Mouse (Mus musculus) liver, embryonic 16.5 days (tissue): Measurements from ENCODE around the gene Unc93b1. TPM values are rescaled to one million over a fixed set of nuclear protein-coding genes. Genes with fewer than 3 reads are reported as not detected.

Source experiments
- ATAC-seq: fragments of 200-750 bp; cut with Nextera tagmentation; 2 replicates; pipeline ENCODE4 v1.8.0; 2017; ENCODE audit warnings: low read depth, mild to moderate bottlenecking, moderate number of reproducible peaks, moderate library complexity
- H3K27ac ChIP-seq: fragments of 300-500 bp; sonication (generic); 2 replicates; pipeline ENCODE4 v1.5.1; 2014; ENCODE audit warnings: mild to moderate bottlenecking, low read length
- H3K27me3 ChIP-seq: fragments of 300-500 bp; sonication (generic); 2 replicates; pipeline ENCODE4 v1.6.1; 2014; ENCODE audit warnings: low read depth, low read length, mixed read lengths; ENCODE audit not compliant: control insufficient read depth, insufficient read depth
- H3K36me3 ChIP-seq: fragments of 300-500 bp; sonication (generic); 2 replicates; pipeline ENCODE4 v1.6.1; 2014; ENCODE audit warnings: mild to moderate bottlenecking; ENCODE audit not compliant: control insufficient read depth, insufficient read depth
- H3K4me1 ChIP-seq: fragments of 300-500 bp; sonication (generic); 2 replicates; pipeline ENCODE4 v1.6.1; 2014; ENCODE audit warnings: low read depth, low read length, mixed read lengths; ENCODE audit not compliant: control insufficient read depth
- H3K4me2 ChIP-seq: fragments of 300-500 bp; sonication (generic); 2 replicates; pipeline ENCODE4 v1.6.1; 2014; ENCODE audit warnings: low read depth, low read length, mixed read lengths
- H3K4me3 ChIP-seq: fragments of 300-500 bp; sonication (generic); 2 replicates; pipeline ENCODE4 v1.5.1; 2014; ENCODE audit warnings: low read depth, mild to moderate bottlenecking, low read length
- H3K9ac ChIP-seq: fragments of 300-500 bp; sonication (generic); 2 replicates; pipeline ENCODE4 v1.6.1; 2014; ENCODE audit warnings: low read depth, low read length
- H3K9me3 ChIP-seq: fragments of 300-500 bp; sonication (generic); replicated peaks from 2 replicates; pipeline ENCODE4 v1.6.1; 2016; ENCODE audit warnings: low read length; ENCODE audit not compliant: control insufficient read depth
- WGBS: fragments of 180-500 bp; shearing (Covaris S2); extraction: QIAGEN DNeasy Blood & Tissue Kit; methylation state at CpG from one replicate; pipeline ENCODE4 v1.1.7; 2014; ENCODE audit not compliant: insufficient replicate concordance; 5-methylcytosine and 5-hydroxymethylcytosine counted together
- polyA plus RNA-seq: library from polyadenylated mRNA; unstranded; fragments of >200 nt; fragmentation: Nextera tagmentation; extraction: Ambion mirVana; gene quantifications from 2 replicates; pipeline ENCODE4 v1.2.1, GENCODE M21; 2015

Gene Unc93b1
- polyA plus RNA-seq, 1 experiment from 2014 or later, result 35.8 TPM

DNA sequence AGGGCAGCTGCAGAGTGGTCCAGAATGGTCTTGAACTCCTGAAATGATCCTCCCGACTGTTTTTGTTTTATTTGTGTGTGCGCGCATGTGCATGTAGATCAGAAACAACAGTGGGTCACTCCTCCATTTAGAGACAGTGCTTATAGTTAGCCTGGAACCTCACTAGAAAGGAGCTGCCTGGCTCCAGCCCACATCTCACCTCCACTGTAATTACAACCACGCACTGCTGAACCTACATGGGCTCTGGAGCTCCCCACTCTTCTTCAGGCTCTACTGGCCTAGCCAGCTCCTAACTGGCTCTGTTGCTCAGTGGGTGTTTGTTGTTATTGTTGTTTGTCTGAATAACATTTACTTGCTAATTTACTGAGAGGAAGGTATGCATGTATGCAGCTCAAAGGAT lies 35.4 kb upstream of the Unc93b1 start:
- no peak overlapping the region for H3K4me2 ChIP-seq
- H3K9me3 ChIP-seq, result no peaks in the 10 kb centered on the region
- H3K27me3 ChIP-seq, result no peaks in the 10 kb centered on the region
- WGBS, result 86% methylated on average over 4 of the region's 4 CpGs
- peaks cover 22% of the 10 kb centered on the region for H3K36me3 ChIP-seq
- H3K9ac ChIP-seq, result no peak overlapping the region
- H3K4me3 ChIP-seq, result no peak overlapping the region
- no peaks in the 10 kb centered on the region for H3K4me1 ChIP-seq
- ATAC-seq, result no peak
- H3K27ac ChIP-seq, result no peak overlapping the region

GRCm38 (mm10) chr19:3902966-3903365 lies 32.0 kb upstream of the Unc93b1 start:
- 69% methylated on average over 12 of the region's 12 CpGs for WGBS
- Histone ChIP-seq H3K9ac (no peak overlapping the region), H3K4me2 (no peak overlapping the region), H3K36me3 (peaks cover 9% of the 10 kb centered on the region), H3K9me3 (no peaks in the 10 kb centered on the region), H3K27me3 (no peaks in the 10 kb centered on the region), H3K4me1 (peaks cover 25% of the 10 kb centered on the region), H3K4me3 (no peak overlapping the region), H3K27ac (no peak overlapping the region)
- no peak for ATAC-seq

- H3K9me3 ChIP-seq, result no peaks in the 10 kb centered on the region
- peaks cover 25% of the 10 kb centered on the region for H3K4me1 ChIP-seq
- no peak for ATAC-seq
- H3K9ac ChIP-seq, result no peak overlapping the region
- peaks cover 14% of the 10 kb centered on the region for H3K36me3 ChIP-seq
- H3K4me3 ChIP-seq, result no peak overlapping the region
- H3K27me3 ChIP-seq, result no peaks in the 10 kb centered on the region
- H3K27ac ChIP-seq, result no peak overlapping the region
- WGBS, result 81% methylated on average over 25 of the region's 25 CpGs
- H3K4me2 ChIP-seq, result no peak overlapping the region
Measured at GRCm38 (mm10) chr19:3903648-3904362, 31.2 kb upstream of the Unc93b1 start.

DNA sequence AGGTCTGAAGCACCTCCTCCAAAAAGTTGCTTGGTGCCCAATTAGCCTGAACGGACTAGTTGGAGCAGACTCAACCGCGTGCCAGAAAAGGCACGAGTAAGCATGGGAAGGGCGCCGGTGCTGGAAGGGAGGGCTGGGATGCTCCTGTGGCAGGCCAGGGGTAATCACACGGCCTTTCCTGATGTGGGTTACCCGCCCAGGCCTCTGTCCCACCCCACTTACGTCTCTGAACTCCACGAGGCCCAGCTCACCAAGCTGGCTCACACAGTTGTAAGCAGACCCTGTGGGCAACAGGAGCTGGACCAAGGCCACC lies 30.7 kb upstream of the Unc93b1 start:
- Histone ChIP-seq H3K9me3 (no peaks in the 10 kb centered on the region), H3K4me1 (peaks cover 25% of the 10 kb centered on the region), H3K4me3 (no peak overlapping the region), H3K36me3 (peaks cover 17% of the 10 kb centered on the region), H3K4me2 (no peak overlapping the region; the same call in 1 of the 2 replicates), H3K27ac (no peak overlapping the region), H3K9ac (no peak overlapping the region), H3K27me3 (no peaks in the 10 kb centered on the region)
- 68% methylated on average over 10 of the region's 10 CpGs for WGBS
- no peak for ATAC-seq

GRCm38 (mm10) chr19:3905261-3905969 lies 29.6 kb upstream of the Unc93b1 start:
- peak overlapping the region; percentile 74 for H3K9ac ChIP-seq
- WGBS, result 10% methylated on average over 6 of the region's 6 CpGs
- H3K4me1 ChIP-seq, result peaks cover 25% of the 10 kb centered on the region
- H3K27ac ChIP-seq, result peak overlapping the region; percentile 83
- no peak for ATAC-seq
- no peaks in the 10 kb centered on the region for H3K27me3 ChIP-seq
- peaks cover 17% of the 10 kb centered on the region for H3K36me3 ChIP-seq
- peak overlapping the region; percentile 74 for H3K4me3 ChIP-seq
- H3K4me2 ChIP-seq, result peak overlapping the region; percentile 89
- no peaks in the 10 kb centered on the region for H3K9me3 ChIP-seq

- Histone ChIP-seq H3K27me3 (no peaks in the 10 kb centered on the region), H3K36me3 (peaks cover 17% of the 10 kb centered on the region), H3K27ac (peak overlapping the region; percentile 83), H3K4me2 (peak overlapping the region; percentile 89), H3K4me1 (peaks cover 26% of the 10 kb centered on the region), H3K4me3 (peak overlapping the region; percentile 74), H3K9ac (peak overlapping the region; percentile 74), H3K9me3 (no peaks in the 10 kb centered on the region)
- ATAC-seq, result no peak
- WGBS, result 4% methylated on average over 10 of the region's 10 CpGs
Measured at GRCm38 (mm10) chr19:3906326-3906725, 28.7 kb upstream of the Unc93b1 start.

GRCm38 (mm10) chr19:3906795-3907786 lies 27.9 kb upstream of the Unc93b1 start, which contains the start of gene Tcirg1:
Gene Tcirg1 (minus strand): TSS chr19:3907133.
- H3K9ac ChIP-seq, result peak within 1 kb of the TSS; percentile 74
- H3K4me2 ChIP-seq, result peak within 1 kb of the TSS; percentile 89
- no peaks in the 10 kb centered on the region for H3K27me3 ChIP-seq
- ATAC-seq, result peak; percentile 88
- 3% methylated on average over 36 of the region's 36 CpGs for WGBS
- peaks cover 34% of the 10 kb centered on the region for H3K4me1 ChIP-seq
- H3K4me3 ChIP-seq, result peak within 1 kb of the TSS; percentile 74
- peaks cover 17% of the 10 kb centered on the region for H3K36me3 ChIP-seq
- peak within 1 kb of the TSS; percentile 83 for H3K27ac ChIP-seq
- no peaks in the 10 kb centered on the region for H3K9me3 ChIP-seq

DNA sequence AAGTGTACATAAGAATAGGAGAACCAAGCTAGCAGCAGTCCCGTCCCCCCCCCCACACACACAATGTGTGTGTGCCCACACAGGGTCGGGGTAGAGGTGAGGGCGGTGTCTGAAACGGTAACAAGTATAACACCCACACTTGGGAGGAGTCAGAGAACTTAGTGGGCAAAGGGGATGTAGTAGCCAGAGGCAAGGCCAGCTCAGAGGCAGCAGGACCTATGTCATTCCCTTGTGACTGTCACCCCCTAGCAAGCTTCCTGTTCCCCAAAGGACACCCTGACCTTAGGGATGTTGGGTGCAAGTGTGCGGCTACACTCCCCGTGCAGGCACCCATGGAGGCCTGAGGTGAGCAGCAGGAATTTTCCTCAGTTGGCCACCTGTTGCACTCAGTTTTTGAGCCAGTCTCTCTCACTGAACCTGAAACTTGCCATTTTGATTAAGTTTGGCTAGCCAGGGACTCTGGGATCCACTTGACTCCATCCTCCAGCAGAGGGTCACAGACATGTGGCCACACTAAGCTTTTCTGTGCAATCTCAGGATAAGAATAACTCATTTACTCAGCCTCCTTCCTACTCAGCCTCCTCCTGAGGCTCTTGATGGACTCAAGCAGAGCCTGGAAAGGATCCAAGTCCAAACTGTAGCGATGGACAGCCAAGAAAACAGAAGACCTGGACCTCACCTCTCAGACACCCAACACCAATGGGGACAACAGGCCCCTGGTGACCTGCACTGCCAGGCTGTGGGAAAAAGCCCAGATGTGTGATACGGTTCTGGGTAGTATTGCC lies 26.9 kb upstream of the Unc93b1 start:
- Histone ChIP-seq H3K4me2 (peak overlapping the region; percentile 89), H3K4me3 (peak overlapping the region; percentile 74), H3K9me3 (no peaks in the 10 kb centered on the region), H3K27me3 (no peaks in the 10 kb centered on the region), H3K4me1 (peaks cover 35% of the 10 kb centered on the region), H3K27ac (peak overlapping the region; percentile 83), H3K36me3 (peaks cover 13% of the 10 kb centered on the region), H3K9ac (no peak overlapping the region)
- 56% methylated on average over 8 of the region's 8 CpGs for WGBS
- ATAC-seq, result no peak
